Mouse (Mus musculus): ENCODE measurements around the gene Baz1b.

DNA sequence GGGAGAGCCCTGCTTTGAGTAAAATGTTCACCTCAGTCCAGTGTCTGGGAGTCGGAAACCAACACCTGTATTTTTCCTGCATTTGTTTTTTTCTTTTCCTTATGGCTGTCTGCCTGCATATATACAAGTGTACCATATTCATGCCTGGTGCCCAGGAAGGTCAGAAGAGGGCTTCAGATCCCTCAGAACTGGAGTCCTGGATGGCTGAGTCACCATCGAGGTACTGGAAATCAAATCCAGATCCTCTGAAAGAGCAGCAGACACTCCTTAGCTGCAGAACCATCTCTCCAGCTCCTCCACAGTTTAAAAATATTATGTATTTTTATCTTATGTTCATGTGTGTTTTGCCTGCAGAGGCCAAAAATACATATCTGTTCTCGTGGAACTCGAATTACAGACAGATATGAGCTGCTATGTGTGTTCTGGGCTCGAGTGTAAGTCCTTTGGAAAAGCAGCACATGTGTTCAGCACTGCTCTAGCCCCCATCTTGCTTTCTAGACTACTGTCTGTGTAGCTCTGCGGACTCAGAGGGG is 15.3 kb upstream of the Baz1b start:
- TF ChIP-seq CTCF (IDR thresholded peaks at IDR 0.05; ENCODE audit: control insufficient read depth, insufficient read depth, low read length) (no peak), POLR2A (IDR thresholded peaks at IDR 0.05; ENCODE audit: borderline replicate concordance, control insufficient read depth, low read depth, low read length) (no peak)
